Mouse (Mus musculus) testis, adult 2 months (tissue): Measurements from ENCODE around the gene Spata31d1b.

Experiments
- CTCF ChIP-seq: fragments of 200-500 bp; IDR thresholded peaks from 2 replicates; pipeline ENCODE4 v1.5.1; 2012; ENCODE audit warnings: low read depth, mild to moderate bottlenecking, inconsistent platforms, low read length, moderate library complexity; ENCODE audit not compliant: control insufficient read depth, insufficient read depth, insufficient replicate concordance
- POLR2A ChIP-seq: fragments of 200-500 bp; IDR thresholded peaks from 2 replicates; pipeline ENCODE4 v1.6.1; 2012; ENCODE audit warnings: low read depth, mild to moderate bottlenecking, inconsistent platforms, low read length, moderate library complexity; ENCODE audit not compliant: control insufficient read depth

GRCm38 (mm10) chr13:59750310-59750709, 38.2 kb downstream of the Spata31d1b start:
- TF ChIP-seq POLR2A (no peak), CTCF (no peak)
